Mouse (Mus musculus) layer of hippocampus, adult 9-10 months (tissue): ENCODE measurements around the gene Metap1d.

Source experiments
- DNase-seq: peaks from one replicate; pipeline ENCODE4 v3.0.0; 2022; ENCODE audit warnings: low spot score

Gene Metap1d

GRCm38 (mm10) chr2:71527323-71528013 lies 74.4 kb downstream of the Metap1d start:
- no peak for DNase-seq

DNA sequence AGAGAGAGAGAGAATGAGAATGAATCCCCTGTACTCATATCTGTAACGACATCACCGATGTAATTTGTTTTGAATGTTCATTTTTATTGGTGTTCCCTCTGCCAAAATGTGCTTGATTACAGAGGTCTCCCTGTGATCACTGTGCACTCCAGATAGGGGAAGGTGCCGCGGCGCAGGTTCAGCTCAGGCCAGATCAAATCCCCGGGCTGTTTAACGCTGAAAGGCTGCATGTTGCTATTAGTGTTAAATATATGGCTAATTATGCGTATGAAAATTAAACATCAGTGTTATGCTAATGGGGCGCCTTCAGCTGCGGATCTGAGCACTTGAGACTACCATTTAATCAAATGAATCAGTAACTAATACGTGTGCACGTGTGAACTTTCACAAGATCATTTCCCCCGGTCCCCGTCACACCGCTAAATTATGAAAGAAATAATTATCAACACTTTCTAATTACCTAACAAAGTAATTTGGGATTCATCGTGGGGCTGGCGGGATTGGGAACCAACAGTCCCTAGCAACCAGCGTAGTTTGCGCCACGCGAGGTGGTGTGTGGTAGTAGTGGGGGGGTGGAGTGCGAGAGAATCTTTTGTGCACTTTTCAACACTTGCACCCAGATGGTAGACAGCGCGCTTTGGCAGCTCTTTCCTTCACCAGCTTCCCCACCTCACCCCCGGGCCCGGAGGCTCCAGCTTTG lies 75.1 kb downstream of the Metap1d start, which contains the start of gene Dlx1:
Gene Dlx1 (plus strand): TSS at position 100 of the 700 bp plus-strand sequence.
- no peak for DNase-seq

GRCm38 (mm10) chr2:71528714-71529510 lies 75.8 kb downstream of the Metap1d start:
- no peak for DNase-seq

- DNase-seq = no peak
These were observed 76.7 kb downstream of the Metap1d start for GRCm38 (mm10) chr2:71529511-71530351.

- DNase-seq = no peak
These were observed 77.5 kb downstream of the Metap1d start for GRCm38 (mm10) chr2:71530391-71531123.

- DNase-seq = no peak
These were observed 78.1 kb downstream of the Metap1d start for GRCm38 (mm10) chr2:71531124-71531590.

GRCm38 (mm10) chr2:71531990-71532970 lies 79.2 kb downstream of the Metap1d start:
- DNase-seq = no peak

GRCm38 (mm10) chr2:71533094-71533493 lies 80.0 kb downstream of the Metap1d start:
- DNase-seq = no peak

GRCm38 (mm10) chr2:71534242-71535052 lies 81.4 kb downstream of the Metap1d start:
- DNase-seq = no peak

- no peak for DNase-seq
These were observed 87.7 kb downstream of the Metap1d start for GRCm38 (mm10) chr2:71540611-71541417.

DNA sequence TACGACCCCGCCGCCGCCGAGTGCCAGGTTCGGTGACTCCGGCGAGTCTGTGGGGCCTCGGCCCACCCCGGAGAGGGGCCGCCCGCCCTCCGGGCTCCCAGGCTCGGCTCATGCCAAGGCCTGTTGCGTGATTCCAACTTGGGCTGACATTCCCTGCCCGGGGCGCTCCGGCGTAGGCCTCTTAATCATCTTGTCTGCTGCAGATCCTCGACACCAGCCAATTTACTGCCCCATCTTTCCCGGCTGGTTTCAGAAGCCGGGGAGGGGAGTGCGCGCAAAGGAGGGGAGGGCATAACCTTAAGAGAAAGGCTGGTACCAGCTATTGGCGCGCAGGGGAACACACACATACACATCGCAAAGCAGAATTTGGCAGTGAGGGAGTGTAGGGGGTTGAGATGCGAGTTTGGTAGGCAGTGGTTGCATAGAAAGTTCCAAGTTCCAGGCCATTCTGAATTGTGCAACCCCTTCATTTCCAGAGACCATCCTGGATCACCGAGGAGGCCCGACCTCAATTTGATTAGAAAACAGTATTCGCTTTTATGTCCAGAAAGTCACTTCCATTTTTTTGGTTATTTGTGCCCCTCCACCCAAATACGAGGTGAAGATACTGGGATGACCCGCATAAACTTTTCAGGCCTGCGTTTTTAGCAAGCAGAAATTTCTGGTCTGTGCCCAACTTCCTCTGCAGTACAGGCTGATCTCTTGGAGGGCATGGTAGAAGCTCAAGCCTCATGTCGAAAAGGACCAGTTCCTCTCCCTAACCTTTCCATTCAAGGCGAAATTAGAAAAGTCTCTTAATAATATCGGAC lies 88.5 kb downstream of the Metap1d start:
- no peak for DNase-seq

DNA sequence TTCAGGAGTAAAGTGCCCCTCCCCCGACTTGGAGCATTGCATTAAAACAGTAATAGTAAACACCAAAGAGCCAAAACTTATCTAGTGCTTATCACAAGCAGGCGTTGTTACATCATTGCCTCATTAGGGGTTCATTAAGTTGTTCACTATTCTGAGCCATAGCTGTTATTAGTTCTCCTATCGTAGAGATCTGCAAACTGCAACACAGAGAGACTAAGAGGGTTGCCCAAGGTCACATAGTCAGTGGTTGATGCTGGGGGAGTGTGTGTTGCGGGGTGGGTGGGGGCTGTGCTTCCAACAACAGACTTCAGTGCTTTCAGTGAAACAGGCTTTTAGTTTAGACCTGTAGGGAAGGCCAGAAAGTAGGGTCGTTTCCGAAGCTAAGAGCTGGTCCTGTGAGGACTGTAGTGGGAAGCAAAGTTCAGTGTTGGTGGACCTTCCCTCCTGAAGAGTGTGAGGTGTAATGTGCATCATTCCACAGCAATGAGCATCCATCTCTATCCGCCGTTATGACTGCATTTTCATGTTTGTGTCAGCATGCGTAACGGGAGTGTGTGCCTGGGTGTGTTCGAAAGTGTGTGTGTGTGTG lies 89.2 kb downstream of the Metap1d start:
- DNase-seq = no peak

DNA sequence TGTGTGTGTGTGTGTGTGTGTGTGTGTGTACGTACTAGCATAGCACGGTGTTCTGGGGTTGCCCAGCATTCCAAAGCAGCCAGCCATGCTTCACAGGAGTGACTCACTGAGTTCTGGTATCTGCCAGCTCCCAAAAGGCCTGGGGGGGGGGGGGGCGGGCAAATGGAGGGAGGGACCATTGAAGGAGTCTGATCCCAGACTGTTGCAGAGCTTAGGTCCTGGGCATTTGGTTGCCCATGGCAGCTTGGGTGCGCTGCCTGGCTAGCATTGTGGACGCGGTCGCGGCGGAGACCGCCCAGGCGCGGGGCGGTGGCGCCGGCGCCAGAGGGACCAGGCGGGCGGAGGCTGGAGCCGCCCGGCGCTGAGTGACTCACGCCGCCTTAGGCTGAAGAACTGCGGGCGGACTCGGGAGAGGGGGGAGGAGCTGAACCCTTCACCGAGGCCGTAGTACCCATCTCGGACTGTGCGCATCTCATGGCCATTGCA lies 89.8 kb downstream of the Metap1d start:
- DNase-seq = no peak

- no peak for DNase-seq
These were observed 90.5 kb downstream of the Metap1d start for GRCm38 (mm10) chr2:71543531-71543930.

- no peak for DNase-seq
These were observed 90.9 kb downstream of the Metap1d start for GRCm38 (mm10) chr2:71543948-71544347.
